Mouse (Mus musculus) forebrain, postnatal 0 days (tissue): ENCODE measurements around the gene Tmem136. TPM values are rescaled to one million over a fixed set of nuclear protein-coding genes. Genes with fewer than 3 reads are reported as not detected.

ENCODE experiments used
- ATAC-seq: fragments of 200-750 bp; cut with Nextera tagmentation; 2 replicates; pipeline ENCODE4 v1.8.0; 2017; ENCODE audit warnings: mild to moderate bottlenecking, moderate library complexity
- DNase-seq: peaks from one replicate; pipeline ENCODE4 v3.0.0-alpha.2; 2015
- H3K27ac ChIP-seq: fragments of 300-500 bp; sonication (generic); 2 replicates; pipeline ENCODE4 v1.5.1; 2014; ENCODE audit warnings: low read depth, mild to moderate bottlenecking, antibody characterized with exemption, low read length, moderate library complexity, mixed read lengths
- H3K27me3 ChIP-seq: fragments of 300-500 bp; sonication (generic); 2 replicates; pipeline ENCODE4 v1.6.1; 2014; ENCODE audit warnings: mild to moderate bottlenecking, low read length, mixed read lengths; ENCODE audit not compliant: insufficient read depth
- H3K36me3 ChIP-seq: fragments of 300-500 bp; sonication (generic); 2 replicates; pipeline ENCODE4 v1.6.1; 2014; ENCODE audit warnings: mild to moderate bottlenecking, moderate library complexity; ENCODE audit not compliant: insufficient read depth
- H3K4me1 ChIP-seq: fragments of 300-500 bp; sonication (generic); 2 replicates; pipeline ENCODE4 v1.6.1; 2014; ENCODE audit warnings: antibody characterized with exemption; ENCODE audit not compliant: insufficient read depth
- H3K4me2 ChIP-seq: fragments of 300-500 bp; sonication (generic); 2 replicates; pipeline ENCODE4 v1.6.1; 2014; ENCODE audit warnings: low read depth, mild to moderate bottlenecking, moderate library complexity
- H3K4me3 ChIP-seq: fragments of 300-500 bp; sonication (generic); 2 replicates; pipeline ENCODE4 v1.5.1; 2014; ENCODE audit warnings: low read depth, low read length, mixed read lengths
- H3K9ac ChIP-seq: fragments of 300-500 bp; sonication (generic); 2 replicates; pipeline ENCODE4 v1.6.1; 2014; ENCODE audit warnings: mild to moderate bottlenecking
- H3K9me3 ChIP-seq: fragments of 300-500 bp; sonication (generic); 2 replicates; pipeline ENCODE4 v1.6.1; 2016; ENCODE audit warnings: low read length
- CTCF ChIP-seq: sonication (generic); IDR thresholded peaks from 2 replicates; pipeline ENCODE4 v1.5.1; 2016; ENCODE audit warnings: antibody characterized with exemption, control low read depth, low read depth
- WGBS: fragments of 180-500 bp; shearing (Covaris S2); extraction: QIAGEN DNeasy Blood & Tissue Kit; methylation state at CpG from one replicate; pipeline ENCODE4 v1.1.7; 2014; 5-methylcytosine and 5-hydroxymethylcytosine counted together
- polyA plus RNA-seq: library from polyadenylated mRNA; unstranded; fragments of >200 nt; fragmentation: Nextera tagmentation; extraction: Ambion mirVana; gene quantifications from 2 replicates; pipeline ENCODE4 v1.2.1, GENCODE M21; 2015
- total RNA-seq: library from RNA; depleted of rRNA; stranded (reverse); fragments of >200 nt; gene quantifications from 2 replicates; pipeline ENCODE4 v1.2.3, GENCODE M21; 2014

The Tmem136 gene
- total and polyA plus RNA-seq, 2 experiments from 2014 or later, result 6.2 to 7.5 TPM

- TF ChIP-seq CTCF, result no peak
- H3K4me3 ChIP-seq, result no peak overlapping the region
- H3K4me1 ChIP-seq, result peaks cover 8% of the 10 kb centered on the region
- peaks cover 26% of the 10 kb centered on the region for H3K36me3 ChIP-seq
- H3K9ac ChIP-seq, result no peak overlapping the region
- H3K27ac ChIP-seq, result no peak overlapping the region
- 80% methylated on average over 3 of the region's 3 CpGs for WGBS
- ATAC-seq (no peak), DNase-seq (no peak)
- no peaks in the 10 kb centered on the region for H3K9me3 ChIP-seq
- no peaks in the 10 kb centered on the region for H3K27me3 ChIP-seq
- no peak overlapping the region for H3K4me2 ChIP-seq
These were observed 7.6 kb downstream of the Tmem136 start for GRCm38 (mm10) chr9:43108721-43109120.

- DNase-seq (no peak), ATAC-seq (no peak)
- no peak for TF ChIP-seq CTCF
- Histone ChIP-seq H3K4me3 (no peak overlapping the region), H3K27ac (no peak overlapping the region), H3K4me2 (no peak overlapping the region), H3K27me3 (no peaks in the 10 kb centered on the region), H3K9me3 (no peaks in the 10 kb centered on the region), H3K9ac (no peak overlapping the region), H3K4me1 (peaks cover 15% of the 10 kb centered on the region), H3K36me3 (peaks cover 26% of the 10 kb centered on the region)
- 89% methylated on average over 1 of the region's 1 CpGs for WGBS
These were observed 8.3 kb downstream of the Tmem136 start for GRCm38 (mm10) chr9:43108081-43108480.

- no peak for DNase-seq
- H3K9me3 ChIP-seq, result no peaks in the 10 kb centered on the region
- no peaks in the 10 kb centered on the region for H3K27me3 ChIP-seq
- H3K9ac ChIP-seq, result no peak overlapping the region
- no peak for TF ChIP-seq CTCF
- 45% methylated on average over 5 of the region's 5 CpGs for WGBS
- no peak overlapping the region for H3K27ac ChIP-seq
- peak overlapping the region; percentile 86; the same call in 1 of the 2 replicates for H3K4me2 ChIP-seq
- H3K4me1 ChIP-seq, result peaks cover 20% of the 10 kb centered on the region
- ATAC-seq, result no peak
- no peak overlapping the region for H3K4me3 ChIP-seq
- H3K36me3 ChIP-seq, result peaks cover 26% of the 10 kb centered on the region
These were observed 8.8 kb downstream of the Tmem136 start for GRCm38 (mm10) chr9:43107555-43107954.

- 18% methylated on average over 10 of the region's 10 CpGs for WGBS
- ATAC-seq (no peak), DNase-seq (peak; percentile 79)
These were observed 9.2 kb downstream of the Tmem136 start, which contains the start of gene Arhgef12 for GRCm38 (mm10) chr9:43107187-43107517. Arhgef12 (minus strand) TSS chr9:43107239.

GRCm38 (mm10) chr9:43106426-43107186, 9.8 kb downstream of the Tmem136 start:
- no peak; the same call in 1 of the 2 replicates for ATAC-seq
- no peak for DNase-seq
- H3K9ac ChIP-seq, result peak overlapping the region; percentile 80
- peak overlapping the region; percentile 94 for H3K4me3 ChIP-seq
- H3K27ac ChIP-seq, result peak overlapping the region; percentile 91
- TF ChIP-seq CTCF, result no peak
- 9% methylated on average over 22 of the region's 22 CpGs for WGBS
- H3K9me3 ChIP-seq, result no peaks in the 10 kb centered on the region
- H3K4me2 ChIP-seq, result peak overlapping the region; percentile 86
- H3K27me3 ChIP-seq, result no peaks in the 10 kb centered on the region
- peaks cover 18% of the 10 kb centered on the region for H3K36me3 ChIP-seq
- peaks cover 27% of the 10 kb centered on the region for H3K4me1 ChIP-seq

More at GRCm38 (mm10) chr9:43107187-43107517, 9.2 kb downstream of the Tmem136 start, which contains the start of gene Arhgef12:
- H3K4me3 ChIP-seq, result peak within 1 kb of the TSS; percentile 94
- peaks cover 24% of the 10 kb centered on the region for H3K4me1 ChIP-seq
- H3K36me3 ChIP-seq, result peaks cover 23% of the 10 kb centered on the region
- no peaks in the 10 kb centered on the region for H3K27me3 ChIP-seq
- H3K9ac ChIP-seq, result peak within 1 kb of the TSS; percentile 80
- peak; percentile 73 for TF ChIP-seq CTCF
- peak within 1 kb of the TSS; percentile 86 for H3K4me2 ChIP-seq
- H3K27ac ChIP-seq, result peak within 1 kb of the TSS; percentile 91
- no peaks in the 10 kb centered on the region for H3K9me3 ChIP-seq

- 4% methylated on average over 85 of the region's 91 CpGs for WGBS
- peak overlapping the region; percentile 91 for H3K27ac ChIP-seq
- no peaks in the 10 kb centered on the region for H3K27me3 ChIP-seq
- H3K9me3 ChIP-seq, result no peaks in the 10 kb centered on the region
- no peak for TF ChIP-seq CTCF
- peak overlapping the region; percentile 86 for H3K4me2 ChIP-seq
- peak overlapping the region; percentile 80 for H3K9ac ChIP-seq
- ATAC-seq, result peak; percentile 88
- peaks cover 10% of the 10 kb centered on the region for H3K36me3 ChIP-seq
- peak overlapping the region; percentile 94 for H3K4me3 ChIP-seq
- peaks cover 27% of the 10 kb centered on the region for H3K4me1 ChIP-seq
- peak; percentile 94 for DNase-seq
These were observed 10.6 kb downstream of the Tmem136 start for GRCm38 (mm10) chr9:43105664-43106361.
